Mouse (Mus musculus) 3T3-L1 (cell line): ENCODE data around the gene 1700074P13Rik.
"Not testable (repeated sequence)": the region's sequence is repeated elsewhere in the genome, so short reads cannot be mapped to it uniquely, and the experiment has no call there.

Experiments used
- DNase-seq: peaks from one replicate; pipeline ENCODE4 v3.0.0-alpha.2; 2015; ENCODE audit warnings: low read depth, low spot score

Gene 1700074P13Rik

DNA sequence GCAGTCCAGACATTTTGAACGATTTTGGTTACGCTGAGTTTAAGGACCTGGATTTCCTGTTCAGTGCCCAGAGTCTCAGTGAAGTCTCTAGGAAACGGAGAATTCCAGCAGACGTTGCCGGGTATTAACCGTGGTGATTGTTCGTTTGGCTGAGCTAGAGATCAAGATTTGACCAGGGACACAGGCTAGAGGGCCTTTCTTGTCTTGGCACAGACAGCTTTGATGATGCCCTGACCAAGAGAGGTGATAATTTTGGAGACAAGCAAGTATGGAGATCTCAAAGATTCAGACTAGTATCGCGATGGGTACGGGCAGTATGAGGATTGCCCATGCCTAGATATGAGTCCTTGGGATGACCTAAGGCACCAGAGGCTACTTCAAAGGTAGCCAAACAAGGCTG, at the start of gene 1700074P13Rik:
1700074P13Rik (minus strand) TSS at position 101 of the 400 bp plus-strand sequence.
- no peak for DNase-seq

DNA sequence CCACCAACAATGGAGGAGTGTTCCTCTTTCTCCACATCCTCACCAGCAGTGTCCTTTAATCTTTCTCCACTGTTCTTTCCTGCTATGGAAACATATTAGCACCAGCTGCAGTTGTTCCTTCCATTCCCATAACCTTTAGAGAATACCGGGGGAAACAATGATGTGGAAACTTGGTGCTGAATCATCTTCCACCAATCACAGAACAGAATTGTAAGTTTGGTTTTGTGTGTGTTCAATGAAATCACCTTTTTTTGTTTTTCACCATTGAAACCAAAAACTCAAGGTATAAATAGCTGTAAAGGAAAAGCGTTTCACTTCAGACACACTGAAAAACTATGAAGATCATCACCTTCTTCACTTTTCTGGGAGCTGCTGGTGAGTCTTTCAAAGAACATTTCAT, 24.1 kb upstream of the 1700074P13Rik start, which contains the start of gene 1810009J06Rik:
1810009J06Rik (plus strand) TSS at position 301 of the 400 bp plus-strand sequence.
- not testable (repeated sequence) for DNase-seq

DNA sequence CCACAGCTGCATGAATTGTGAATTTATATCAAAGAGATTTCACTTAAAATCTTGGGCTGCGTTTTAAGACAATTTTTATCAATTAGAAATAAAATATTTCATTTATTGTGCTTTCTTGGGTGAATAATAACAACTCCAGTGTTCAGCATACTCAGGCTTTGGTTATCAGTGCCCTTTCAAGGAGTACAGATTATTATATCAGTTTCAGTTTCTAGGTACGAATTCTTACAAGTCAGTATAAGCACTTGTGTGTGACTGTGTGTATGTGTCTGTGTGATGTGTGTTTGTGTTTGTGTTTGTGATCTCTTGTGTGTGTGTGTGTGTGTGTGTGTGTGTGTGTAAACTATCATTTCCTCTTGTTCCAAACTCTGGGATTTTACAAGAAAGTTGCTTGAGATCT, 13.4 kb upstream of the 1700074P13Rik start:
- no peak for DNase-seq

DNA sequence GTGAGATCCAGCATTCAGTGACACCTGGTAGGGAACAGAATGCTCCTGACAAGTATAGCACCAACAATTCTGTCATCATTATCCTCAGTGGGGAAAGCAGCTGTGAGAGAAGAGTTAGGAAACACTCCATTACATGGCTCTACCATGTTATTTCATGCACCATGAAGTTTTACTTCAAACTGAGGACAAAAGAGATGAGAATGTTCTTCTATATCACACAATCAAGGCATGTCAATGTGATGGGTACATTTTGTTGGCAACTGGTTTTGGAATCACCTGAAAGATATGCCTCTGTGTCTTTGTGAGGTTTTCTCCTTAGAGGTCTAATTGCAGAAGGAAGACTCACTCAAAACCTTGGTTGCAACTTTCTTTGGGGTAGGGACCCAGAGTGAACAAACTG, 11.4 kb upstream of the 1700074P13Rik start, which contains the start of gene Gm4744:
Gm4744 (minus strand) TSS at position 101 of the 400 bp plus-strand sequence.
- no peak for DNase-seq

DNA sequence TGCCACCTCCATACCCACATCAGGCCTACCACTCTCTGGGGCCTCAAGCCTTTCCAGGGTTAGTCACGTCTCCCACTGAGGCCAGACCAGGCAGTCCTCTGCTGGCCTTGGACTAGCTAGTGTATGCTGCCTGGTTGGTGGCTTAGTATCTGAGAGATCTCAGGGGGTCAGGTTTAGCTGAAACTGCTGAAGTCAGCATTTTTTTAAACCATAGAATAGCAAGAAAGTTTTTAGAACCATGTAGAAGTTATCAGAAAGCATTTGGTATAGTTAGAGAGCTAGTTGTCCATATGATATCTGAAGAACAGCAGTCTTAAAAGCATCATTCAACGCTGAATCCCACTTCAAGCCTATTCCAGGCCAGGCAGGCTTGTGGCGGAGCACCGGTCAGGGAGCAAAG, 20.4 kb downstream of the 1700074P13Rik start:
- DNase-seq = no peak

DNA sequence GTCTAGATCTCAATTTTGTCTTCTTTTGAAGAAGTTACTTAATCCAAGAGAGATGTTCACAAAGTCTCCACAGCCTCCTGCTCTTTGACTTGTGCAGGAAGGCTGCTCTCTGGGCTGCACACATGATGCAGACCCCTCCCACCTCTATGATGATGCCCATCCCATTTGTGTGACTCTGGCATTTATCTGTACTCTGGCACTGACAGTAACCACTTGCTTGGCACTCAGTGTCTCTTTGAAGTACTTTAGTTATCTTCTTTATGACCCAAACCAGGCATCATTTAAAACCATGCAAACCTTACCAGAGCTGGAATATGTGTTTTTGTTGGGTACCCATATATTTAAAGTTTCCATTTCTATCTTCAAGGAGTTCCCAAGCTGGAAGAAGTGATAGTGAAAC, 40.1 kb downstream of the 1700074P13Rik start, which contains the start of gene Prss58:
Prss58 (minus strand) TSS at position 101 of the 400 bp plus-strand sequence.
- DNase-seq = no peak

DNA sequence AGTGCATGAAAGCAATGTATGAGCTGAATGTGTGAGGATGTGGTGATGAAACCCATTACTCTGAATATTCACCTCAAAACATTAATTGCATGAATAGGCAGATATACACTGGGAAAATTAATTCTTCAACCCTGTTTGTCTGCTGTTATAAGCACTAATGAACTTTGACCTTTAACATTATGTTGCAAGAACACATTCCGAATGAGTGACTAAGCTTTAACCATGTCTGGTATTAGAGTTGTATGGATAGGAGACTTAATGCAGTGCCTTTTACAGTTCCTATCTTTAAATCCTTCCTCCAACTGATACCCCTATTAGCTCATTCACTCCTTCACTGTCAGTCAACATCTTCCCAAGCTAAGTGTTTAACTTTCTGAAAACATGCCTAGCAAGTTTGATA, 45.6 kb downstream of the 1700074P13Rik start:
- peak; percentile 58 for DNase-seq

DNA sequence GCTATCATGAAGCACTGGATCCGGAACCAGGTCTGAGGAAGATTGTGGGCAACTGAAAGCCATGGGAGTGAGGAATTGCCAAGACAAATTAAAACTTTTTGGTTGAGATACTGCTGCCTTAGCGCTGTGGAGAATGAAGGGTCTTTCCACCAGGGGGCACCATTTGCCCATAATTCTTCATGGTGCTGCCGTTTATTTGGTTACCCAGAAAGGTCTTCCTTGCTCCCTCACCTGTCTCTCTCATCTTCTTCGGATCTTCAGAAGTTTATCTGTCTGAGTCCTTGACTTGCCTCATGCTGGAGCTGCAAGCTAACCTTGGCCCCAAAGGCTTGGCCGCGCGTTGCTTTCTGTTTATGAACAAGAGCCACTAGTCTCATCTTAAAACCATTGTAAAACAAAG, 46.8 kb downstream of the 1700074P13Rik start:
- DNase-seq = peak; percentile 76

DNA sequence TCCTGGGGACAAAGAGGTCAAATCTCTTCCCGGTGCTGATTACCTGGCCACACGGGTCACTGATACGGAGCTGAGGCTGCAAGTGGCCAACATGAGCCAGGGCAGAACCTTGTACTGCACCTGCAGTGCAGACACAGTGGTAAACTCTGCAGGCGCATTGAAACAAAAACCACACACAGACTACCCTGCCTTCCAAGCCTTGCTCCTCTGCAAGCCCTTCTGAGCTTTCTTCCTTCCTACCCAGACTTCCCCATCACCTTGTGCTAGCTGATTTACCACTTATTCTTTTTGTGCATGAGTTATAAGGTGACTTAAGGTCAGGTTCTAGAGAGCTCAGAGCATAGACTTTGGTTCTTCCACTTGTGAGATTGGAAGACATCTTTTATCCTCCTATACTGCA, 48.6 kb downstream of the 1700074P13Rik start:
- DNase-seq = no peak

DNA sequence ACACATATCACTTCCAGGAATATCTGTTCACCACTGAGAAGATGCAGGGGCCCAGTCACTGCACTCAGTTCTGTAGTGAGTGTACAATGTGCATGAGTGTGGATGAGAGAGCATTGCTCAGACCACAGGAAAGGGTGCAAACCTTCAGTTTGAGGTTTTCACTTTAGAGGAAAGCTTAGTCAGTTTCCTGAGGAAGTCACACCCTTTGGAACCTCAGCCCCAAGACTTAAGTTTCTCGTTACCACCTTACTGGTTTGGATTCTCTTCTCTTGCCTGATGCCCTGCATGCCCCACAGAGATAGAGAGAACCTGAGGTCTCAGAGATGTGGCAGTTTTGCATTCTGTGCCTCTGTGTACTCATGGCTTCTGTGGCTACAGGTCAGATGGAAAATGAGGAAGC, 49.4 kb downstream of the 1700074P13Rik start:
- no peak for DNase-seq

DNA sequence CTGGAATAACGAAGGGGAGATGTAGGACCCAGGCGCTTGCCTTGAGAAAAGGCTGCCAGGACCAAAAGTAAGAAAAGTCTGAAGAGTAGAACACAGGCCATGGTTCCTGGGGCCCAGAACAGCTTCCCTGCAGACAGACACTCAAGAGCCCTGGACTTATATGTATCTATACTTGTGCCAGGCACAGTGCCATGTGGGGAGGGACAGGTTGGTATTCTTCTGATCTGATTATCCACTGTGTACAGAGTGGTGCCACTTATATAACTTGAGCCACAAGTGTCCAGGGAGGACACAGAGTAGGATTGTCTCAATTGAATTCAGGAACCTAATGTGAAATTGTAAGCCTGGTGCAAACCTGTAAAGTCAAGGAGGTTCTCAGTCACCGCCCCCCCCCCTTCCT, 53.0 kb downstream of the 1700074P13Rik start, which contains the start of gene Moxd2:
Moxd2 (minus strand) TSS at position 101 of the 400 bp plus-strand sequence.
- DNase-seq = no peak
